Mouse (Mus musculus) E14TG2a.4 (cell line): Measurements from ENCODE around the gene Xpo6.

Experiments
- CTCF ChIP-seq: conservative IDR thresholded peaks from 2 replicates; pipeline ENCODE4 v1.5.1; 2014; ENCODE audit warnings: low read length
- POU5F1 ChIP-seq: IDR thresholded peaks from 2 replicates; pipeline ENCODE4 v1.6.1; 2014; ENCODE audit warnings: low read length, borderline replicate concordance

GRCm38 (mm10) chr7:126135391-126135790 is 64.9 kb downstream of the Xpo6 start:
- TF ChIP-seq CTCF: no peak
- no peak for TF ChIP-seq POU5F1
